26 mouse cellular contexts compared by ENCODE assay signal in genomic region chr12:65066234-65066633, GRCm38 (mm10). TPM values are rescaled to one million over a fixed set of nuclear protein-coding genes. Genes with fewer than 3 reads are reported as not detected.
DNase-seq lines count a peak whose midpoint lies in the region; ATAC-seq and TF ChIP-seq lines count a peak whose summit lies in the region.
"Had no signal": no experiment of that assay in that cellular context is flagged by ENCODE, and none has a peak within 500 bp of the region (broad histone marks: within the 10 kb centered on the region; RNA-seq: fewer than 3 reads in every experiment).

No protein-coding gene starts in this region.

- no peak overlapping the region for H3K4me2 ChIP-seq in hindbrain, embryonic 14.5 days (replicated peaks)
- H3K4me2 ChIP-seq: hindbrain, embryonic 12.5 days; limb, embryonic 12.5 days; liver, embryonic 15.5 days; lung, embryonic 14.5 days; neural tube, embryonic 12.5 days had no signal

- intact Hi-C loops in gastrocnemius, adult 2 months (cut with DNase I): no loop called here
- intact Hi-C loops in gastrocnemius, postnatal 36 days (cut with DNase I): no loop called here

- peaks cover 27 to 29% of the 10 kb centered on the region in 2 experiments for H3K36me3 ChIP-seq in MEL (ENCODE audit: control insufficient read depth in 1 of 2, insufficient read depth in 2 of 2, low read length in 2 of 2)
- peaks cover 78% of the 10 kb centered on the region for H3K36me3 ChIP-seq in hindbrain, embryonic 14.5 days (replicated peaks; ENCODE audit: control insufficient read depth, insufficient read depth)

- no peak overlapping the region for H3K9ac ChIP-seq in MEL (ENCODE audit: control insufficient read depth, low read depth, low read length, poor library complexity, severe bottlenecking)
- no peak overlapping the region for H3K9ac ChIP-seq in hindbrain, embryonic 14.5 days
- H3K9ac ChIP-seq: hindbrain, embryonic 12.5 days; limb, embryonic 12.5 days; liver, embryonic 15.5 days; lung, embryonic 14.5 days; neural tube, embryonic 12.5 days had no signal

- TF ChIP-seq EP300 in MEL (IDR thresholded peaks at IDR 0.05; ENCODE audit: low read depth in 1 of 2, low read length in 2 of 2): no peak

- H3K4me3 ChIP-seq in gastrocnemius, adult 2 months: no peak overlapping the region
- H3K4me3 ChIP-seq in MEL (ENCODE audit: control insufficient read depth in 1 of 2, insufficient read depth in 1 of 2, low read depth in 2 of 2, low read length in 2 of 2): no peak overlapping the region
- no peak overlapping the region for H3K4me3 ChIP-seq in cortical plate, adult 2 months (ENCODE audit: insufficient read depth, low read length)
- H3K4me3 ChIP-seq in hindbrain, embryonic 14.5 days (replicated peaks; ENCODE audit: low read length): no peak overlapping the region
- H3K4me3 ChIP-seq: hindbrain, embryonic 12.5 days; limb, embryonic 12.5 days; liver, embryonic 15.5 days; myocyte; neural tube, embryonic 12.5 days had no signal

- no peaks in the 10 kb centered on the region for H3K79me2 ChIP-seq in MEL (ENCODE audit: control insufficient read depth, insufficient read depth, low read length, poor library complexity)

- WGBS in hindbrain, embryonic 14.5 days: 69% methylated on average over 3 of the region's 3 CpGs

- peaks cover 7 to 11% of the 10 kb centered on the region in 2 experiments for H3K4me1 ChIP-seq in MEL (ENCODE audit: control insufficient read depth in 1 of 2, insufficient read depth in 2 of 2, low read length in 2 of 2)
- H3K4me1 ChIP-seq in cortical plate, adult 2 months (ENCODE audit: control insufficient read depth, insufficient read depth, low read length): peaks cover 5% of the 10 kb centered on the region; the same call in 1 of the 2 replicates
- H3K4me1 ChIP-seq in hindbrain, embryonic 14.5 days (replicated peaks; ENCODE audit: control insufficient read depth, insufficient read depth, low read length): no peaks in the 10 kb centered on the region
- H3K4me1 ChIP-seq: hindbrain, embryonic 12.5 days; limb, embryonic 12.5 days; liver, embryonic 15.5 days; neural tube, embryonic 12.5 days had no signal

- no peaks in the 10 kb centered on the region for H3K27me3 ChIP-seq in MEL (ENCODE audit: control insufficient read depth in 1 of 2, insufficient read depth in 2 of 2, low read length in 2 of 2)
- no peaks in the 10 kb centered on the region for H3K27me3 ChIP-seq in hindbrain, embryonic 14.5 days (ENCODE audit: control insufficient read depth, insufficient read depth, low read length)
- H3K27me3 ChIP-seq: hindbrain, embryonic 12.5 days; limb, embryonic 12.5 days; liver, embryonic 15.5 days; neural tube, embryonic 12.5 days had no signal

- DNase-seq in gastrocnemius, adult 2 months: no peak
- DNase-seq in gastrocnemius, postnatal 36 days: no peak
- DNase-seq in 416B (ENCODE audit: low read depth) (peak; percentile 75), MEL (ENCODE audit: low read depth, low spot score) (peak; percentile 57)
- DNase-seq in urinary bladder, adult 2 months (ENCODE audit: low spot score): no peak
- DNase-seq in hindbrain, embryonic 14.5 days (ENCODE audit: low spot score): no peak
- DNase-seq in kidney, postnatal 14 days: no peak
- DNase-seq: adrenal gland, adult 8-10 months; cerebellum, adult 2 months; cerebellum, postnatal 14 days; gastrocnemius, postnatal 14 days; kidney, postnatal 25 days; lung, embryonic 14.5 days; lung, postnatal 14 days; right cerebral cortex, adult 18-20 months; spleen, adult 18-20 months; thymus, postnatal 4 days had no signal

- no peak for TF ChIP-seq RAD21 in MEL (IDR thresholded peaks at IDR 0.05; ENCODE audit: low read depth, low read length)

- no peak for ATAC-seq in hindbrain, embryonic 14.5 days (ENCODE audit: low FRiP score)
- ATAC-seq: forebrain, embryonic 16.5 days; intestine, postnatal 0 days; midbrain, embryonic 16.5 days had no signal

- no peak for TF ChIP-seq POLR2A in MEL (IDR thresholded peaks at IDR 0.05; ENCODE audit: control insufficient read depth in 1 of 2, insufficient read depth in 1 of 2, low read depth in 1 of 2, low read length in 2 of 2, poor library complexity in 1 of 2)
- no peak for TF ChIP-seq POLR2A in cortical plate, adult 2 months (IDR thresholded peaks at IDR 0.05; ENCODE audit: extremely low read depth, insufficient read depth, low read length)

- H3K27ac ChIP-seq in gastrocnemius, adult 2 months: peak overlapping the region; percentile 8; the same call in 1 of the 2 replicates
- H3K27ac ChIP-seq in MEL (ENCODE audit: control insufficient read depth, low read depth, low read length): no peak overlapping the region
- H3K27ac ChIP-seq in cortical plate, adult 2 months (ENCODE audit: insufficient read depth, low read length): 0 out of 2 replicates have a peak overlapping the region, but pooled peaks have one; percentile 29
- H3K27ac ChIP-seq in hindbrain, embryonic 14.5 days: no peak overlapping the region
- H3K27ac ChIP-seq: hindbrain, embryonic 12.5 days; limb, embryonic 12.5 days; liver, embryonic 15.5 days; neural tube, embryonic 12.5 days had no signal

- TF ChIP-seq CTCF in gastrocnemius, adult 2 months (IDR thresholded peaks at IDR 0.05): no peak
- no peak for TF ChIP-seq CTCF in MEL (IDR thresholded peaks at IDR 0.05 in 2 of 3, conservative IDR thresholded peaks at IDR 0.05 in 1 of 3; ENCODE audit: control insufficient read depth in 1 of 3, insufficient read depth in 1 of 3, low read depth in 2 of 3, low read length in 3 of 3, poor library complexity in 1 of 3, severe bottlenecking in 1 of 3)
- no peak for TF ChIP-seq CTCF in cortical plate, adult 2 months (IDR thresholded peaks at IDR 0.05; ENCODE audit: extremely low read depth, insufficient read depth, low read length)

- no peaks in the 10 kb centered on the region for H3K9me3 ChIP-seq in MEL (replicated peaks; ENCODE audit: insufficient read depth, low read length)
- H3K9me3 ChIP-seq in hindbrain, embryonic 14.5 days (ENCODE audit: control insufficient read depth, low read length): no peaks in the 10 kb centered on the region
- H3K9me3 ChIP-seq: hindbrain, embryonic 12.5 days; limb, embryonic 12.5 days; liver, embryonic 15.5 days; neural tube, embryonic 12.5 days had no signal

TF ChIP-seq in MEL, 35 proteins besides CTCF, POLR2A, EP300 and RAD21:
- TF ChIP-seq MXI1 (IDR thresholded peaks at IDR 0.05; ENCODE audit: low read depth, low read length): no peak
- TF ChIP-seq POLR2AphosphoS2 (IDR thresholded peaks at IDR 0.05; ENCODE audit: low read length): no peak
- TF ChIP-seq POLR2AphosphoS5 (IDR thresholded peaks at IDR 0.05; ENCODE audit: borderline replicate concordance, low read depth, low read length): no peak
- peak; percentile 69; the same call in 1 of the 2 replicates for TF ChIP-seq RCOR1 (IDR thresholded peaks at IDR 0.05; ENCODE audit: low read depth, low read length)
- peak; percentile 34; the same call in 1 of the 2 replicates for TF ChIP-seq GATA1 (IDR thresholded peaks at IDR 0.05; ENCODE audit: low read depth, low read length)
- TF ChIP-seq MEF2A (IDR thresholded peaks at IDR 0.05; ENCODE audit: extremely low read depth, insufficient replicate concordance, low read depth, low read length, poor library complexity, severe bottlenecking): no peak
- TF ChIP-seq USF2 (IDR thresholded peaks at IDR 0.05; ENCODE audit: borderline replicate concordance in 1 of 2, insufficient read depth in 1 of 2, low read depth in 1 of 2, low read length in 2 of 2): no peak

RNA-seq across cellular contexts. Expression of gene Fkbp3, which starts 7.6 kb away (rescaled TPM):
- 100 to 1,000 TPM; 176 to 242 TPM for total RNA-seq in gastrocnemius, adult 2 months (2021)
- total RNA-seq in gastrocnemius, postnatal 36 days (2021): 100 to 1,000 TPM; 167 to 194 TPM
- 167 and 185 TPM in 2 replicates for total RNA-seq in MEL (2012; rRNA removed)
- 100 to 1,000 TPM in 1 of 2 experiments, not detected in 1; 173 TPM for polyA plus RNA-seq in MEL (2012; ENCODE audit: insufficient read depth in 1 of 2, insufficient read length in 2 of 2, low read depth in 1 of 2, low replicate concordance in 2 of 2, missing spikeins in 1 of 2)
- polyA plus RNA-seq in cortical plate, adult 2 months (2012; rRNA removed): 244 and 271 TPM in 2 replicates
- 81.6 and 84.6 TPM in 2 replicates for polyA plus RNA-seq in urinary bladder, adult 2 months (2012; rRNA removed)
- polyA plus RNA-seq in hindbrain, embryonic 14.5 days (2014; fragmentation: Nextera tagmentation; extraction: Ambion mirVana): 401 and 423 TPM in 2 replicates

RNA-seq across cellular contexts. Expression of gene Fancm, which starts 9.2 kb away (rescaled TPM):
- total RNA-seq in gastrocnemius, adult 2 months (2021): 1 to 10 TPM; 1.4 to 2.0 TPM
- 1 to 10 TPM in 1 of 2 experiments, under 1 TPM in 1; 0.99 to 3.0 TPM for total RNA-seq in gastrocnemius, postnatal 36 days (2021)
- total RNA-seq in MEL (2012; rRNA removed): 11.7 and 15.6 TPM in 2 replicates
- polyA plus RNA-seq in MEL (2012; ENCODE audit: insufficient read depth in 1 of 2, insufficient read length in 2 of 2, low read depth in 1 of 2, low replicate concordance in 2 of 2, missing spikeins in 1 of 2): 10 to 100 TPM; 12.8 to 25.3 TPM
- polyA plus RNA-seq in cortical plate, adult 2 months (2012; rRNA removed): 5.8 and 6.1 TPM in 2 replicates
- 2.5 and 3.1 TPM in 2 replicates for polyA plus RNA-seq in urinary bladder, adult 2 months (2012; rRNA removed)
- 9.0 and 11.5 TPM in 2 replicates for polyA plus RNA-seq in hindbrain, embryonic 14.5 days (2014; fragmentation: Nextera tagmentation; extraction: Ambion mirVana)

RNA-seq across cellular contexts. Expression of gene Prpf39, which starts 30.1 kb away (rescaled TPM):
- total RNA-seq in gastrocnemius, adult 2 months (2021): 10 to 100 TPM; 15.8 to 17.5 TPM
- total RNA-seq in gastrocnemius, postnatal 36 days (2021): 10 to 100 TPM; 11.5 to 14.0 TPM
- total RNA-seq in MEL (2012; rRNA removed): 13.5 and 14.3 TPM in 2 replicates
- 10 to 100 TPM in 1 of 2 experiments, not detected in 1; 19.5 TPM for polyA plus RNA-seq in MEL (2012; ENCODE audit: insufficient read depth in 1 of 2, insufficient read length in 2 of 2, low read depth in 1 of 2, low replicate concordance in 2 of 2, missing spikeins in 1 of 2)
- 39.3 and 45.6 TPM in 2 replicates for polyA plus RNA-seq in cortical plate, adult 2 months (2012; rRNA removed)
- polyA plus RNA-seq in urinary bladder, adult 2 months (2012; rRNA removed): 37.3 and 37.8 TPM in 2 replicates
- 50.3 and 54.3 TPM in 2 replicates for polyA plus RNA-seq in hindbrain, embryonic 14.5 days (2014; fragmentation: Nextera tagmentation; extraction: Ambion mirVana)

Comparison
In these comparisons a context has a peak if more than half of its experiments do, and no peak if none do; other contexts are left out.
1. DNase-seq: peak in 416B (single experiment) and MEL (single experiment); none in gastrocnemius, adult 2 months (single experiment), gastrocnemius, postnatal 36 days (0 of 2), urinary bladder, adult 2 months (single experiment), hindbrain, embryonic 14.5 days (single experiment) and kidney, postnatal 14 days (single experiment).
2. H3K27ac ChIP-seq: peak in gastrocnemius, adult 2 months (single experiment) and cortical plate, adult 2 months (single experiment); none in MEL (single experiment) and hindbrain, embryonic 14.5 days (single experiment).